Mouse (Mus musculus) MEL (cell line): ENCODE results near the gene Ikzf2. TPM values are rescaled to one million over a fixed set of nuclear protein-coding genes. Genes with fewer than 3 reads are reported as not detected.

Source experiments
- DNase-seq: peaks from one replicate; pipeline ENCODE4 v3.0.0; 2011; ENCODE audit warnings: low read depth, low spot score
- H3K27ac ChIP-seq: 2 replicates; pipeline ENCODE4 v1.5.1; 2012; ENCODE audit warnings: low read depth, mild to moderate bottlenecking, control low read depth, low read length, moderate library complexity; ENCODE audit not compliant: control insufficient read depth
- H3K27me3 ChIP-seq, 2 experiments: fragments of 150-350 bp in 1 of 2; sonication (generic) in 1 of 2; 2 replicates each; pipeline ENCODE4 v1.6.1; 2012; ENCODE audit warnings: low read length in 2 of 2, mild to moderate bottlenecking in 2 of 2, improper control_type of control experiment in 1 of 2, moderate library complexity in 1 of 2; ENCODE audit not compliant: insufficient read depth in 2 of 2, control insufficient read depth in 1 of 2
- H3K36me3 ChIP-seq, 2 experiments: 2 replicates each; pipeline ENCODE4 v1.6.1; 2012 to 2014; ENCODE audit warnings: low read length in 2 of 2, improper control_type of control experiment in 1 of 2, inconsistent platforms in 1 of 2, mild to moderate bottlenecking in 1 of 2; ENCODE audit not compliant: insufficient read depth in 2 of 2, control insufficient read depth in 1 of 2
- H3K4me1 ChIP-seq, 2 experiments: fragments of 150-350 bp in 1 of 2; sonication (generic) in 1 of 2; 2 replicates each; pipeline ENCODE4 v1.6.1; 2012; ENCODE audit warnings: low read length in 2 of 2, improper control_type of control experiment in 1 of 2, mild to moderate bottlenecking in 1 of 2; ENCODE audit not compliant: insufficient read depth in 2 of 2, control insufficient read depth in 1 of 2
- H3K4me3 ChIP-seq, 2 experiments: fragments of 150-350 bp in 1 of 2; sonication (generic) in 1 of 2; 2 replicates each; pipeline ENCODE4 v1.5.1; 2012; ENCODE audit warnings: low read depth in 2 of 2, low read length in 2 of 2, mild to moderate bottlenecking in 2 of 2, moderate library complexity in 2 of 2, control low read depth in 1 of 2, improper control_type of control experiment in 1 of 2; ENCODE audit not compliant: control insufficient read depth in 1 of 2, insufficient read depth in 1 of 2
- H3K79me2 ChIP-seq: 2 replicates; pipeline ENCODE4 v1.6.1; 2012; ENCODE audit warnings: mild to moderate bottlenecking, low read length, moderate library complexity; ENCODE audit not compliant: control insufficient read depth, poor library complexity, insufficient read depth
- H3K9ac ChIP-seq: 2 replicates; pipeline ENCODE4 v1.6.1; 2012; ENCODE audit warnings: low read depth, mild to moderate bottlenecking, control low read depth, low read length, moderate library complexity; ENCODE audit not compliant: control insufficient read depth, poor library complexity, severe bottlenecking
- H3K9me3 ChIP-seq: fragments of 150-350 bp; sonication (generic); replicated peaks from 2 replicates; pipeline ENCODE4 v1.6.1; 2012; ENCODE audit warnings: mild to moderate bottlenecking, low read length, improper control_type of control experiment, moderate library complexity; ENCODE audit not compliant: insufficient read depth
- CHD2 ChIP-seq: IDR thresholded peaks from 2 replicates; pipeline ENCODE4 v1.6.1; 2011; ENCODE audit warnings: low read length, improper control_type of control experiment
- ELF1 ChIP-seq: IDR thresholded peaks from 2 replicates; pipeline ENCODE4 v1.6.1; 2014; ENCODE audit warnings: low read depth, mild to moderate bottlenecking, inconsistent platforms, low read length, improper control_type of control experiment, moderate library complexity
- EP300 ChIP-seq, 2 experiments: IDR thresholded peaks; 2 replicates each; pipeline ENCODE4 v1.6.1; 2011; ENCODE audit warnings: improper control_type of control experiment in 2 of 2, low read length in 2 of 2, low read depth in 1 of 2, mild to moderate bottlenecking in 1 of 2
- ETS1 ChIP-seq: IDR thresholded peaks from 2 replicates; pipeline ENCODE4 v1.6.1; 2012; ENCODE audit warnings: low read depth, mild to moderate bottlenecking, inconsistent platforms, low read length, improper control_type of control experiment, moderate library complexity
- GATA1 ChIP-seq: IDR thresholded peaks from 2 replicates; pipeline ENCODE4 v1.6.1; 2011; ENCODE audit warnings: low read depth, low read length, improper control_type of control experiment
- HCFC1 ChIP-seq: IDR thresholded peaks from 2 replicates; pipeline ENCODE4 v1.6.1; 2012; ENCODE audit warnings: low read depth, mild to moderate bottlenecking, inconsistent platforms, low read length, improper control_type of control experiment, moderate library complexity
- JUND ChIP-seq: IDR thresholded peaks from 2 replicates; pipeline ENCODE4 v1.6.1; 2011; ENCODE audit warnings: low read depth, mild to moderate bottlenecking, improper control_type of control experiment, low read length
- MAZ ChIP-seq: IDR thresholded peaks from 2 replicates; pipeline ENCODE4 v1.6.1; 2012; ENCODE audit warnings: low read depth, mild to moderate bottlenecking, inconsistent platforms, low read length, improper control_type of control experiment
- MXI1 ChIP-seq: IDR thresholded peaks from 2 replicates; pipeline ENCODE4 v1.6.1; 2011; ENCODE audit warnings: mild to moderate bottlenecking, low read depth, low read length, improper control_type of control experiment
- MYC ChIP-seq: IDR thresholded peaks from 2 replicates; pipeline ENCODE4 v1.6.1; 2011; ENCODE audit warnings: low read depth, mild to moderate bottlenecking, low read length, improper control_type of control experiment, moderate library complexity
- NELFE ChIP-seq: IDR thresholded peaks from 2 replicates; pipeline ENCODE4 v1.6.1; 2011; ENCODE audit warnings: low read depth, low read length, improper control_type of control experiment
- RAD21 ChIP-seq: IDR thresholded peaks from 2 replicates; pipeline ENCODE4 v1.6.1; 2011; ENCODE audit warnings: mild to moderate bottlenecking, low read depth, low read length, improper control_type of control experiment
- RCOR1 ChIP-seq: IDR thresholded peaks from 2 replicates; pipeline ENCODE4 v1.6.1; 2012; ENCODE audit warnings: low read depth, mild to moderate bottlenecking, inconsistent platforms, low read length, improper control_type of control experiment
- SIN3A ChIP-seq: IDR thresholded peaks from 2 replicates; pipeline ENCODE4 v1.6.1; 2012; ENCODE audit warnings: low read length, improper control_type of control experiment, inconsistent platforms
- SMC3 ChIP-seq: IDR thresholded peaks from 2 replicates; pipeline ENCODE4 v1.6.1; 2011; ENCODE audit warnings: low read depth, low read length, improper control_type of control experiment
- TAL1 ChIP-seq: IDR thresholded peaks from 2 replicates; pipeline ENCODE4 v1.6.1; 2012; ENCODE audit warnings: mild to moderate bottlenecking, inconsistent platforms, low read length, moderate library complexity, mixed read lengths
- TBP ChIP-seq: IDR thresholded peaks from 2 replicates; pipeline ENCODE4 v1.8.0; 2011; ENCODE audit warnings: low read depth, low read length, improper control_type of control experiment
- UBTF ChIP-seq: IDR thresholded peaks from 2 replicates; pipeline ENCODE4 v1.6.1; 2012; ENCODE audit warnings: low read depth, mild to moderate bottlenecking, inconsistent platforms, low read length, improper control_type of control experiment, moderate library complexity, borderline replicate concordance; ENCODE audit not compliant: insufficient read depth
- USF1 ChIP-seq: IDR thresholded peaks from 2 replicates; pipeline ENCODE4 v1.6.1; 2014; ENCODE audit warnings: low read depth, mild to moderate bottlenecking, inconsistent platforms, low read length, improper control_type of control experiment, moderate library complexity
- USF2 ChIP-seq, 2 experiments: IDR thresholded peaks; 2 replicates each; pipeline ENCODE4 v1.6.1; 2011 to 2012; ENCODE audit warnings: improper control_type of control experiment in 2 of 2, low read length in 2 of 2, borderline replicate concordance in 1 of 2, inconsistent platforms in 1 of 2, low read depth in 1 of 2, mild to moderate bottlenecking in 1 of 2; ENCODE audit not compliant: insufficient read depth in 1 of 2
- ZKSCAN1 ChIP-seq: IDR thresholded peaks from 2 replicates; pipeline ENCODE4 v1.6.1; 2012; ENCODE audit warnings: low read depth, mild to moderate bottlenecking, inconsistent platforms, low read length, improper control_type of control experiment, moderate library complexity
- ZNF384 ChIP-seq: IDR thresholded peaks from 2 replicates; pipeline ENCODE4 v1.6.1; 2012; ENCODE audit warnings: low read depth, mild to moderate bottlenecking, inconsistent platforms, low read length, improper control_type of control experiment
- polyA plus RNA-seq, 2 experiments: library from polyadenylated mRNA; stranded (reverse) in 1 of 2; unstranded in 1 of 2; fragments of >175 nt in 1 of 2; fragments of >200 nt in 1 of 2; gene quantifications; 2 replicates each; pipeline versions ENCODE4 v1.2.1 to v1.2.4; 2012; ENCODE audit warnings: low replicate concordance in 2 of 2, low read depth in 1 of 2; ENCODE audit not compliant: insufficient read length in 2 of 2, insufficient read depth in 1 of 2, missing spikeins in 1 of 2
- total RNA-seq: library from RNA; depleted of rRNA; stranded (reverse); fragments of 300-350 nt; gene quantifications from 2 replicates; pipeline ENCODE4 v1.2.3, GENCODE M21; 2012

Gene Ikzf2
- total and polyA plus RNA-seq, 3 experiments: 2.9 to 5.6 TPM; not detected in 1

- no peaks in the 10 kb centered on the region; a peak in 1 of 4 replicates for H3K4me1 ChIP-seq
- peak overlapping the region; percentile 63 for H3K27ac ChIP-seq
- H3K9ac ChIP-seq: peak overlapping the region; percentile 78
- peaks cover 7% of the 10 kb centered on the region; the same call in 1 of the 2 replicates for H3K79me2 ChIP-seq
- no peak for TF ChIP-seq USF2 (IDR thresholded peaks at IDR 0.05; ENCODE audit: borderline replicate concordance in 1 of 2, insufficient read depth in 1 of 2, low read depth in 1 of 2, low read length in 2 of 2)
- no peak for TF ChIP-seq ZKSCAN1
- no peak for TF ChIP-seq MYC
- TF ChIP-seq EP300 (IDR thresholded peaks at IDR 0.05; ENCODE audit: low read depth in 1 of 2, low read length in 2 of 2): peak in 1 of 2 experiments; percentile 6; a peak in 1 of 4 replicates
- peak; percentile 33; the same call in 1 of the 2 replicates for TF ChIP-seq MXI1
- TF ChIP-seq UBTF: no peak
- no peak for TF ChIP-seq RCOR1
- 0 out of 2 replicates have a peak, but pooled peaks have one; percentile 27 for TF ChIP-seq ETS1
- no peak for TF ChIP-seq USF1
- no peak for TF ChIP-seq TAL1
- H3K4me3 ChIP-seq: peak overlapping the region; percentile 68 to 87
- peak; percentile 50 for DNase-seq
- no peaks in the 10 kb centered on the region for H3K9me3 ChIP-seq
- peaks cover 0 to 13% of the 10 kb centered on the region in 2 experiments; a peak in 2 of 4 replicates for H3K36me3 ChIP-seq
- no peaks in the 10 kb centered on the region for H3K27me3 ChIP-seq
Measured at GRCm38 (mm10) chr1:69685049-69685889, 1.8 kb downstream of the Ikzf2 start.

- peak overlapping the region; percentile 78 for H3K9ac ChIP-seq
- H3K9me3 ChIP-seq: no peaks in the 10 kb centered on the region
- TF ChIP-seq RAD21: no peak
- TF ChIP-seq CHD2: no peak
- TF ChIP-seq NELFE: no peak
- peak; percentile 32; the same call in 1 of the 2 replicates for TF ChIP-seq MAZ
- no peak for TF ChIP-seq HCFC1
- peak; percentile 23; the same call in 1 of the 2 replicates for TF ChIP-seq SIN3A
- TF ChIP-seq EP300 (IDR thresholded peaks at IDR 0.05; ENCODE audit: low read depth in 1 of 2, low read length in 2 of 2): peak; percentile 27 to 52; a peak in 3 of 4 replicates
- TF ChIP-seq ZNF384: no peak
- TF ChIP-seq ETS1: peak; percentile 37
- TF ChIP-seq ELF1: no peak
- no peak for TF ChIP-seq JUND
- no peak for TF ChIP-seq TBP
- 0 out of 2 replicates have a peak, but pooled peaks have one; percentile 18 for TF ChIP-seq GATA1
- TF ChIP-seq SMC3: peak; percentile 1; the same call in 1 of the 2 replicates
- peak; percentile 32; the same call in 1 of the 2 replicates for TF ChIP-seq MXI1
- DNase-seq: peak; percentile 62
- H3K79me2 ChIP-seq: peaks cover 7% of the 10 kb centered on the region; the same call in 1 of the 2 replicates
- peak overlapping the region; percentile 52 for H3K27ac ChIP-seq
- peaks cover 0 to 13% of the 10 kb centered on the region in 2 experiments; a peak in 2 of 4 replicates for H3K36me3 ChIP-seq
- peak overlapping the region; percentile 68 to 87 for H3K4me3 ChIP-seq
- no peaks in the 10 kb centered on the region; a peak in 1 of 4 replicates for H3K4me1 ChIP-seq
- no peaks in the 10 kb centered on the region for H3K27me3 ChIP-seq
Measured at GRCm38 (mm10) chr1:69684280-69685040, 2.6 kb downstream of the Ikzf2 start.
